Mouse (Mus musculus) olfactory bulb, adult 2 months (tissue): ENCODE data around the gene Slc15a1.

Experiments used
- CTCF ChIP-seq: fragments of 200-500 bp; IDR thresholded peaks from 2 replicates; pipeline ENCODE4 v1.5.1; 2012; ENCODE audit warnings: low read depth, mild to moderate bottlenecking, low read length, moderate library complexity; ENCODE audit not compliant: insufficient read depth
- POLR2A ChIP-seq: fragments of 200-500 bp; IDR thresholded peaks from 2 replicates; pipeline ENCODE4 v1.6.1; 2012; ENCODE audit warnings: mild to moderate bottlenecking, low read depth, low read length, moderate library complexity; ENCODE audit not compliant: insufficient read depth

DNA sequence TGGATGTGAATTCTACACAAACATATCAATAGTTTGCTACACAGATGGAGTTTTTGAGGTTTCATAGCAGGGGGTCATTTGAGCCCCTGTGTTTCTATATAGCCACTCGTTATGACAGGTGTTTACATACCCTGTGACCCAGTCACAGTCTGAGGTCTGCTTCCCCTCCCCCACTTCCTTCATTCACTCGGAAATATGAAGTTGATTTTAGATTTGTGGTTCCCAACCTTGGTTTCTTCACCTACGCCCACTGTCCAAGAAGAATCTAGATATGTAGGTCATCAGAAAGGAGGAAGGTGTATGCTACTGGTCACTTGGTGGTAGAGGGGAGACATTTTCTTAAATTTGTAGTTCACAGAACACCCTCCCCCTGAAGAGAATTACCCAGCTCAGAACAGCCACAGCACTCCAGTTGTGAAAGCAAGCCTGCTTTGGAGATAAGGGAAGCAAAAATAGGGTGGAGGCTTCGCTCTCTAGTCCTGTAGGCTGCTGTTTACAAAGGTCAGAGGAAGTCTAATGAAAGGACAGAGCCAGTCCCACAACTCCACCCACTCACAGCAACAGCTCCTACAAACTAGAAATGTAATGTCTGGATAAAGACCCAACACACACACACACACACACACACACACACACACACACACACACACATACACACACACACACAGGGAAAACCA, 82.2 kb downstream of the Slc15a1 start:
- TF ChIP-seq CTCF (no peak), POLR2A (no peak)
